Mouse (Mus musculus) layer of hippocampus, adult 18-20 months (tissue): ENCODE measurements around the gene Mafk. TPM values are rescaled to one million over a fixed set of nuclear protein-coding genes. Genes with fewer than 3 reads are reported as not detected.
A peak's percentile ranks its signal among the peaks of the same experiment; 100 is the strongest.

Source experiments
- DNase-seq, 2 experiments: peaks; one replicate each; pipeline ENCODE4 v3.0.0; 2022; ENCODE audit warnings: low spot score in 2 of 2
- total RNA-seq, 2 experiments: library from RNA; stranded (reverse); gene quantifications; 2 replicates each; pipeline ENCODE4 v1.2.3; 2021

Gene Mafk
- total RNA-seq, 2 experiments from 2014 or later: 10.3 to 13.0 TPM

DNA sequence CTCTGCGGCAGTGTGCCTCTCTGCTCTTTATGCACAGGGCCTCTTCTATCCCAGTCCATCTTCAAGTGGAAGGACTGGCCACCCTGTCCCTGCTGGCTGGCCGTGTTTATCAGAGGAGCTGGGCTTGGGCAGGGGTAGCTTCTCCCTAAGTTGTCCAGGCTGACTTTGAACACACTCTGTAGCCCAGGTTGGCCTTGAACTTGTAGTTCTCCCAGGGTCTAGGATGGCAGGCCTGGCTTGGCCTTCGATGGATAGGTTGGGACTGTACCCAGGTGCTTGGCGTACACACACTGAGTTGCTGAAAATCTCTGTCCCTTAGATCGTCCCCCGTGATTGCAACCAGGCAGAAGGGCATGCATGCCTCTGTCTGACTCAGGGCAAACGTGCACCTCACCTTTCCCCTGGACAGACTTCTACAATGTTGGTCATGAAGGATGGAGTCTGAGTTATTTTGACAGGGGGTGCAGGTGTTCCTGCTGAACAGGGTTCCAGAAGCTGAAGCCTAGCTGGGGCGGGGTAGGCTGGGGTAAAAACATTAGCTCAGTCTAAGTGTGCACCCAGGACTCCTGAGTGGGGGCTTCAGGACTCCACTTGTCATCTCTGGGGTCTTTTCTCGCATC, 4.8 kb downstream of the Mafk start:
- DNase-seq: no peak

- peak; percentile 42 to 70 for DNase-seq
These were observed 5.6 kb downstream of the Mafk start for GRCm38 (mm10) chr5:139796900-139797299.

- DNase-seq: peak; percentile 83 to 89
These were observed 6.3 kb downstream of the Mafk start for GRCm38 (mm10) chr5:139797473-139798167.

DNA sequence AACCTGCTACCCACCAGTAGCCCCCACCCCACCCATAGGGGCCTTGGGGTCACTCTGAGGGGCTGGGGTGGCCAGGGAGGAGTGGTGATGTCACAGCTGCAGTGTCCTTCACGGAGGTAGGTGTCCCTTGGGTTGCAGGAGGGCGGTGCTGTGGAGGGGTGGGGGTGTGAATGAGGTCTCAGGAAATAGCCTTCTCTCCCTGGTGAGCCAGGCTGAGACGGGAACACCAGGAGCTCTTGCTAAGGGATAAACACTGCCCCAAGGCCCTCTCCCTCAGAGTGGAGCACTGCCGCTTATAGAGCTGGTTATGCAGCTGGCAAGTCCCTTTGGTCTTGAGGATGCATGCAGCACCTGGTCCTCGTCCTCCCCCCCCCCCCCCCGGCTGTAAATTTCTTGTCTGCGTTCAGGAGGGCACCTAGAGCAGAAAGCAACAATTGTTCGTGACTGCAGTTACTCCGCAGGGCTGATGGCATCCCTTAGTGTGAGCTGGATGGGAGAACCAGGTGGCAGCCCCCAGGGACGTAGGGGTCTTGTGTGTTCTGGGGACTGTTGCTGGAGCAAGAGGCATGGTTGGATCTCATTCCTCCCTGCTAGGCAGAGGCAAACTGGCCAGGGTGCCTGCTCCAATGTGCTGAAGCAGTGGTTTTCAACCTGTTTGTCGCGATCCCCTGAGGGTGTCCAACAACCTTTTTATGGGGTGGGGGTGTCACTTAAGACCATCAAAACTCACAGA, 7.0 kb downstream of the Mafk start:
- no peak for DNase-seq

DNA sequence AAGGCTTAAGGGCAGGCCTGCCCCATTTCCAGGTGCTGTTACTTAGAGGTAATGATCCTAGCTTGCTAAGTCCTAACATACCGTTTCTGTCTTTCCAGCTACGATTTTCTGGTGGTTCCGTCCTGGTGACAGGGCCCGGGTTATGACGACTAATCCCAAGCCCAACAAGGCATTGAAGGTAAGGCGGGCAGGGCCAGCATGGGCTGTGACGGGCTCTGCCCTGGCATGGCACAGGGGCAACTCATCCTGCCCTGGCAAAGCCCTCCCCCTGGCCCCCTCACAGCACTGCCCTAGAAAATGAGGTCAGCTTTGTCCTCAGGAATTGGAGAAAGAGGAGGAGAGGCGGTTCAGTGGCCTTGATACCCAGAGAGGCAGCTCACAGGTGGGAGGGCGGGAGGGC, 7.7 kb downstream of the Mafk start:
- DNase-seq: no peak

DNA sequence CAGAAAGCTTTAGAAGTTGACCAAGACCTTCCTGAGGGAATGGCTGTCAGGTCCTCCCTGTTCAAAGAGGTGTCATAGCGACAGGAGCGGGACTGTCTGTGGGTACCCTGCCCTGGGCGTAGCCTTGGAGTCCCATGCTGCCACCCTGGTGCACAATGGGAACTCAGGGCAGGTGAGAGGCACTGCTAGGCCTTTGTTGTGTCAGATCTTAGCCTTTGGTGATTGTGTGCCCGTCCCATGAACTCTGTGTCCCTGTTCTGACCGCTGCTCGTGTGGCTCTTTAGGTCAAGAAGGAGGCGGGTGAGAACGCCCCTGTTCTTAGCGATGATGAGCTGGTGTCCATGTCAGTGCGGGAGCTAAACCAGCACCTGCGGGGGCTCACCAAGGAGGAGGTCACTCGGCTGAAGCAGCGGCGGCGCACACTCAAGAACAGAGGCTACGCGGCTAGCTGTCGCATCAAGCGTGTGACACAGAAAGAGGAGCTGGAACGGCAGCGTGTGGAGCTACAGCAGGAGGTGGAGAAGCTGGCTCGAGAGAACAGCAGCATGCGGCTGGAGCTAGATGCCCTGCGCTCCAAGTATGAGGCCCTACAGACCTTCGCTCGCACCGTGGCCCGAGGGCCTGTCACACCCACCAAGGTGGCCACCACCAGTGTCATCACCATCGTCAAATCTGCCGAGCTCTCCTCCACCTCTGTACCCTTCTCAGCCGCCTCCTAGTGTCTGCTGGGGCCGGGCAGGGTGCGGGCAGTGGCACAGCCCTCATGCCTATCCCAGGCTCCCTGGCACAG, 8.7 kb downstream of the Mafk start:
- no peak for DNase-seq

DNA sequence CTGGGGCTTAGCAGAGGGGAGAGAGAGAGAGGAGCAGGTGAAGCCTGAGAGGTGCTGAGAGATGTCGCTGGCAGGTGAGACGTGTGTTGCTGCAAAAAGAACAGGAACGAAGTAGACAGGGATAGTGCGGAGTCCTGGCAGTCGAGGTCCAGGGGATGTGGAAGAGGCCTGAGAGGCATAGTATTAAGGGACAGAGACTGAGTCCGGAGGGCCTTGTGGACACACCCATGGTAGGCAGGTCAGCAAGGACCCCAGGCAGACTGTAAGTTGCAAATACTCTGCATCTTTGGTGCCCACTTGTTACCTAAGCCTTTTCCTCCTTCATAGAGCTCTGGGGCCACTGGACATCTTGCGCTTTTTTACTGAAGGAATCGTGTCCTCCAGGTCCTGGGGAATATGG, 9.9 kb downstream of the Mafk start:
- DNase-seq: no peak

DNA sequence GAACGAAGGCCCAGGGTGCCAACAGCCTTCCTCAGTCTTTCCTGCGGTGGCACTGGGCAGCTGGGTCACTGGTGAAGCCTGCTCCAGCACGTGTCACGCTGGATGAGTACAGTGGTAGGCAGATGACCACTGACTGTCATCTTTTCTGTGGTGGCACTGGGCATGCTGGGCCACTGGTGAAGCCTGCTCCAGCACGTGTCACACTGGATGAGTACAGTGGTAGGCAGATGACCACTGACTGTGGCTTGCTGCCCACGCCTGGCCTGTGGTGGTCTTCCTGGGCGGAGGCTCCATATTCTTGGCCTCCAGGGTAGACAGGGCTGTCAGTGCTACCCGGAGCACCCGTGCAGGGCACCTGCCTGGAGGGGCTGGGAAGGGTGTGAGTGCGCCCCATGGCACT, 10.6 kb downstream of the Mafk start:
- DNase-seq: no peak

DNA sequence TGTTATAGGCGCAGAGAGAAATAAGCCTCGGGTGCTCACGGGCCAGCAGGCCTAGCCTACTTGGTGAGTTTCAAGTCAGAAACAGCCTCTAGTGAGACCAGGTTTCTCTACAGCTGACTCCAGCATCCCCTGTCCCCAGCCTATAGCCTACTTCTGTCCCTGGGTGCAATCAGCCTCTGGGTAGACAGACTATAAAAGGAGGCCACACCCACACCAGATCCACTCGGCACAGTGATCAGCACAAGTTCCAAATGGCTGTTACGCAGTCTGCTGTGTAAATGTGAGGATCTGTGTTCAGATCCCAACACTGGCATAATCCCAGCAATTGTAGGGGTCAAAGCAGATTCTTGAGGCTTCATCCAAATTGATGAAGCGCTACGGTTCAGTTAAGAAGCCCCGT, 11.9 kb downstream of the Mafk start:
- DNase-seq: no peak

- DNase-seq: no peak
These were observed 12.3 kb downstream of the Mafk start for GRCm38 (mm10) chr5:139803601-139804102.

GRCm38 (mm10) chr5:139804107-139804551, 12.8 kb downstream of the Mafk start:
- DNase-seq: no peak

DNA sequence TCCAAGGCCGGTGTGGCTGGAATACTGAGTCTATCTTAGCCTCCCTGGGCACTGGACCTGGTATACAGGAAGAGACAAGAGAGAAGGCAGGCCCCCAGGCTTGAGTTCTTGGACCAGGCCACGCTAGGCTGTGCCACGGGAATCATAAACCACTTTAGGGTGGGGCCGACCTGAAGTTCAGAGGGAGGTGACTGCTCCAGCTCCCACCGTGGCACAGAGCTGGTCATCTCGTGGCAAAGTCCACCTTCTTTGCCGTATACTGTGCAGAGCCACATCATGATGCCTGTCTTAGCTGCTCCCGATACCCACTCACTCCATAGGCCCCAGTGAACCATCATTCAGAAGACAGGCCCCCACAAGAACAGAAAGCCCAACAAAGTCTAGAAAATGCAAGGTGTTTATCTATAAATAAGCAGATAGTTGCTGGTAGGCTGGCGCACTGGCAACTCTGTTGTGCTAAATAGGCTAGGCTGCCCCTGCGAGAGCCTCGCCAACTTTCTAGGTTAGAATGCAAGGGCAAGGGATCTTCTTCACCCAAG, 13.3 kb downstream of the Mafk start:
- DNase-seq: no peak

DNA sequence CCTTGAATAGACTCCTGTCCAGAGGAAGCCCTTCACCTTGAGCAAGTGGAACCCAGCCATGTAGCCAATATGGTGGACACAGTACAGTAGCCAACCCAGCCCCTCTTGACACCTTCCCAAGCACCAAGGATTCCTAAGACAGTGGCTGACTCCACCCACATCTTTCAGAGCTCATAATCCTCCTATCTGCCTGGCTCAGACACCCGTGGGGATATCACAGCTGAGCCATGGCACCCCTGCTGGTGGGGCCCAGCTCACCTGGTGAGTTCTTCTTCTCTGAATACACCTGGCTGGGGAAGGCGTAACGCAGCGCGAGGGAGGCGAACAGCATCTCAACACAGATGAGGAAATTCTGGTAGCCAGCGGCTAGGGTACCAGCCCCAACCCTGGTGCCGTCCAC, 14.6 kb downstream of the Mafk start:
- DNase-seq: no peak

DNA sequence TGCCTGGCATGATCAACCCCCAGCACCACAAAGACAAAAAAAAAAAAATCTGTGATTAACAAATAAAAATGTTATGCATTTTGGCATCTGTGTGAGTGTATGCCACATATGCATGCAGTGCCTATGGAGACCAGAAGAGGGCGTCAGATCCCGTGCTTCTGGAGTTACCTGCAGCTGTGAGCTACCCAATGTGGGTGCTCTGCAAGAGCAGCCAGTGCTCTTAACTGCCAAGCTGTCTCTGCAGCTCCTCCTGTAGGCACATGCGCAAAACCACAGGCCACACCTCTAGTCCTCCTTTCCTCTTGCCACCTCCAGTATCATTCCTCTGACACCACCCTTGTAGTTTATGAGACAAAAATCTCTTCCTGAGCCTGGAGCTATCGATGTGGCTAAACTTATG, 18.1 kb downstream of the Mafk start:
- no peak for DNase-seq

DNA sequence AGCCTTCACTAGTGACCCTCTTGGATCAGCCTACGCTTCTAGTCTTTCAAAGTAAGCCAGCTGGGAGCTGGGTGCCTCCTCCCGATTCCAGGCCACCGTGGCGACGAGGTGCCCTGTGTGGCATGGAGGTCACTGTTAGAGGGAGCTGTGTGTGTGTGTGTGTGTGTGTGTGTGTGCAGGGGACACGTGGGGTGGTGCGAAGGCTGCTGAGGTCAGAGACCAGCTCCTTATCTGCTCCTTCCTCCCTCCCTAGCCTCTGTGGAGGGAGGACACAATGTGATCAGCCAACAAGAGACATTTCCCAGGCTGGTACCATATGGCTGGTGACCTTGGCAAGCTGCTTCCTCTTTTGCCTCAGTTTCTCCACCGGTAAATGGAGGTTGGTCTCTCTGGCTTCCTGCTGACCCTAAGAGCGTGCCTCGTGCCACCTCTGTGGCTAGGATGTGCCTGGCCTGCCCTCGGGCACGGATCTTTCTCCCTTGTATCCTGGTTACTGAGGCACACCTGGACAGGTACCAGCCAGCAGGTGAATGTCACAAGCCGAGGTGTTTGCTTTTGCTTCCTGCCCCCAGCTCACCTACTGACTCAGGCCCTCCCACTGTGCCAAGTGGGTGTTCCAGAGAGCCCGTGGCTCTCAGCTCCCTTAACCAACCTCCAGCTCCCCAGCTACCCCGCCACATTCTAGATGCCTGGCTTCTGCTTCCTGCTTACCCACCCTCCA, 20.5 kb downstream of the Mafk start:
- DNase-seq: no peak

GRCm38 (mm10) chr5:139812398-139813125, 21.2 kb downstream of the Mafk start:
- no peak for DNase-seq

- DNase-seq: no peak
These were observed 21.8 kb downstream of the Mafk start for GRCm38 (mm10) chr5:139813126-139813490.

GRCm38 (mm10) chr5:139813963-139814381, 22.7 kb downstream of the Mafk start:
- no peak for DNase-seq

DNA sequence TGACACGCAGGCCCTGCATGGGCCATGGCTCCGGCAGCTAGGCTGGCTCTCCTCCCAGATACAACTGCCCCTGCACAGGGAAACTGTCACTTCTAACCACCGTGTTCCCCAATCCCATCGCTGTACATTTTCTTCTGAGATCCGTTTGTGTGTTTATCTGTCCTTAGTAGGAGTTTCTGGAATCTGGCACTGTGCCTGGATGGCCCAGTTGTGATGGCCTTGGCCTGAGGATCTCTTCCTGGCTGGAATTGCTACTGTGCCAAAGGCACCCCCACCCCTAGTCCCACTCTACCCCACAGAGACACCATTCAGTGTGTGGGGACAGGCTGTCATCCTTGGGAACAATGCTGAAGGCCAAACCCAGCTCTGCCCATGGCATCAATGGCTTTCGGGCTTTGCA, 24.7 kb downstream of the Mafk start:
- DNase-seq: no peak

- no peak for DNase-seq
These were observed 25.1 kb downstream of the Mafk start for GRCm38 (mm10) chr5:139816445-139816844.
